Mouse (Mus musculus) neural tube, embryonic 14.5 days (tissue): ENCODE measurements around the gene Gm37240. TPM values are rescaled to one million over a fixed set of nuclear protein-coding genes. Genes with fewer than 3 reads are reported as not detected.

Experiments used
- ATAC-seq: fragments of 200-750 bp; cut with Nextera tagmentation; 2 replicates; pipeline ENCODE4 v1.8.0; 2017; ENCODE audit warnings: low read depth, mild to moderate bottlenecking, moderate TSS enrichment, moderate library complexity
- H3K27ac ChIP-seq: fragments of 300-500 bp; sonication (generic); 2 replicates; pipeline ENCODE4 v1.5.1; 2014; ENCODE audit warnings: low read depth, mild to moderate bottlenecking, control low read depth, low read length, moderate library complexity, mixed read lengths
- H3K27me3 ChIP-seq: fragments of 300-500 bp; sonication (generic); 2 replicates; pipeline ENCODE4 v1.6.1; 2014; ENCODE audit warnings: low read length; ENCODE audit not compliant: control insufficient read depth, insufficient read depth
- H3K36me3 ChIP-seq: fragments of 300-500 bp; sonication (generic); 2 replicates; pipeline ENCODE4 v1.6.1; 2014; ENCODE audit warnings: low read length, mixed read lengths; ENCODE audit not compliant: control insufficient read depth, insufficient read depth
- H3K4me1 ChIP-seq: fragments of 300-500 bp; sonication (generic); 2 replicates; pipeline ENCODE4 v1.6.1; 2014; ENCODE audit warnings: low read length; ENCODE audit not compliant: control insufficient read depth, insufficient read depth
- H3K4me2 ChIP-seq: fragments of 300-500 bp; sonication (generic); 2 replicates; pipeline ENCODE4 v1.6.1; 2014; ENCODE audit warnings: mild to moderate bottlenecking, low read depth, low read length, control low read depth
- H3K4me3 ChIP-seq: fragments of 300-500 bp; sonication (generic); 2 replicates; pipeline ENCODE4 v1.5.1; 2014; ENCODE audit warnings: low read depth, low read length, control low read depth, mixed read lengths
- H3K9ac ChIP-seq: fragments of 300-500 bp; sonication (generic); replicated peaks from 2 replicates; pipeline ENCODE4 v1.6.1; 2014; ENCODE audit warnings: low read depth, mild to moderate bottlenecking, control low read depth, low read length, mixed read lengths
- H3K9me3 ChIP-seq: fragments of 300-500 bp; sonication (generic); 2 replicates; pipeline ENCODE4 v1.6.1; 2016; ENCODE audit warnings: low read length; ENCODE audit not compliant: control insufficient read depth
- WGBS: fragments of 180-500 bp; shearing (Covaris S2); extraction: QIAGEN DNeasy Blood & Tissue Kit; methylation state at CpG from one replicate; pipeline ENCODE4 v1.1.7; 2014; 5-methylcytosine and 5-hydroxymethylcytosine counted together
- polyA plus RNA-seq: library from polyadenylated mRNA; unstranded; fragments of >200 nt; fragmentation: Nextera tagmentation; extraction: Ambion mirVana; gene quantifications from 2 replicates; pipeline ENCODE4 v1.2.1, GENCODE M21; 2014

The Gm37240 gene
- polyA plus RNA-seq, 1 experiment from 2014 or later: not detected

DNA sequence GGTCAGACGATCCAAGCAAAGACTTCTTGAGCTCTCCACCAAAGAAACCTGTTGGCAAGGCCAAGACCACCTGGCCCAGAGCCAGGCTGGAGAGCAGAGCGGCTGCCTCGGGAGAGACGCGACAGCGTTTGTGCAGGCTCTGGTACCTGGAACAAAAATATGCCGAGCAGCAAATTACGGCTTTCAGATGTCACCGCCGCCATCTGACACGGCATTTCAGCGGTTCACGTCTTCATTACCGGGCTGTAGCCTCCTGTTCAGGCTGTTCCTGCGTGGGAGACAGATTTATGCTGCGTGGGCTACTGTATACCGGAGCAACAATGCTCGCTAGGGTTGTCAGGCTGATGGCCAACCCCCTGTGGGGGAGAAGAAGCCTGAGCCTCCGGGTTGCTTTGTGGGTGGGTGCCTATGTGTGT is 700.6 kb downstream of the Gm37240 start:
- ATAC-seq: peak; percentile 59; the same call in 1 of the 2 replicates
- 0 out of 2 replicates have a peak overlapping the region, but pooled peaks have one; percentile 7 for H3K4me3 ChIP-seq

GRCm38 (mm10) chr3:85185827-85186226 is 701.5 kb downstream of the Gm37240 start:
- H3K9ac ChIP-seq: no peak overlapping the region; the same call in 1 of the 2 replicates
- no peaks in the 10 kb centered on the region for H3K27me3 ChIP-seq
- no peak overlapping the region for H3K4me3 ChIP-seq
- H3K36me3 ChIP-seq: no peaks in the 10 kb centered on the region
- H3K27ac ChIP-seq: no peak overlapping the region
- WGBS: 11% methylated on average over 12 of the region's 12 CpGs
- H3K4me2 ChIP-seq: no peak overlapping the region
- H3K9me3 ChIP-seq: no peaks in the 10 kb centered on the region
- H3K4me1 ChIP-seq: peaks cover 13% of the 10 kb centered on the region
- ATAC-seq: peak; percentile 49; the same call in 1 of the 2 replicates

More for the DNA sequence above, 700.6 kb downstream of the Gm37240 start:
- H3K4me2 ChIP-seq: peak overlapping the region; percentile 43; the same call in 1 of the 2 replicates
- H3K9ac ChIP-seq: no peak overlapping the region
- H3K27me3 ChIP-seq: no peaks in the 10 kb centered on the region
- H3K27ac ChIP-seq: peak overlapping the region; percentile 28; the same call in 1 of the 2 replicates
- no peaks in the 10 kb centered on the region for H3K36me3 ChIP-seq
- H3K9me3 ChIP-seq: no peaks in the 10 kb centered on the region
- H3K4me1 ChIP-seq: peaks cover 13% of the 10 kb centered on the region
- WGBS: 27% methylated on average over 19 of the region's 19 CpGs

GRCm38 (mm10) chr3:85184916-85185315 is 702.4 kb downstream of the Gm37240 start:
- ATAC-seq: no peak
- H3K4me3 ChIP-seq: no peak overlapping the region
- no peaks in the 10 kb centered on the region for H3K27me3 ChIP-seq
- H3K9me3 ChIP-seq: no peaks in the 10 kb centered on the region
- H3K9ac ChIP-seq: no peak overlapping the region
- H3K27ac ChIP-seq: no peak overlapping the region
- no peak overlapping the region for H3K4me2 ChIP-seq
- H3K36me3 ChIP-seq: no peaks in the 10 kb centered on the region
- peaks cover 13% of the 10 kb centered on the region for H3K4me1 ChIP-seq
- 71% methylated on average over 11 of the region's 11 CpGs for WGBS

DNA sequence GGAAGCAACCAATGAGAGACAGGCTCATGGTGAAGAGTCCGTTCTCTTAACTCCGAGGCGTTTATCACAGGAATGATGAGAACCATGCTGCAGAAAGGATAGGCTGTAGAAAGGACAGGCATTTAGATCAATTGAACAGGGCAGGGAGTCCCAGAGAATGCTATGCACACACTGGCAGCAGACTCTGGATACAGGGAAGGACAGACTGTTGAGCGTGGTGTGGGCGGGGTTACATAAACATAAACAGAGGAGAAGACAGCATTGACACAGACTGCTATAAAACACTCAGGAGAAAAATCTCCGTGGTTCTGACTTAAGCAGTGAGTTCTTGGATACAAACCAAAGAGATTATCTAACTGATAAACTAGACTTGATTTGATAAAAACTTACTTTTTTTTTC is 703.2 kb downstream of the Gm37240 start:
- 53% methylated on average over 6 of the region's 6 CpGs for WGBS
- no peaks in the 10 kb centered on the region for H3K36me3 ChIP-seq
- no peaks in the 10 kb centered on the region for H3K9me3 ChIP-seq
- no peak overlapping the region for H3K27ac ChIP-seq
- H3K4me1 ChIP-seq: peaks cover 13% of the 10 kb centered on the region
- ATAC-seq: no peak
- H3K4me3 ChIP-seq: no peak overlapping the region
- no peak overlapping the region for H3K9ac ChIP-seq
- no peak overlapping the region for H3K4me2 ChIP-seq
- no peaks in the 10 kb centered on the region for H3K27me3 ChIP-seq

GRCm38 (mm10) chr3:85176736-85177135 is 710.6 kb downstream of the Gm37240 start:
- Histone ChIP-seq H3K4me1 (no peaks in the 10 kb centered on the region), H3K36me3 (no peaks in the 10 kb centered on the region), H3K27ac (no peak overlapping the region), H3K27me3 (no peaks in the 10 kb centered on the region), H3K9me3 (no peaks in the 10 kb centered on the region), H3K4me3 (no peak overlapping the region), H3K9ac (no peak overlapping the region), H3K4me2 (no peak overlapping the region)
- WGBS: 91% methylated on average over 1 of the region's 1 CpGs
- no peak for ATAC-seq

- WGBS: 76% methylated on average over 28 of the region's 28 CpGs
- H3K9ac ChIP-seq: no peak overlapping the region
These were observed 712.5 kb downstream of the Gm37240 start for GRCm38 (mm10) chr3:85174542-85175469.

GRCm38 (mm10) chr3:85173441-85174071 is 713.8 kb downstream of the Gm37240 start:
- no peak overlapping the region for H3K9ac ChIP-seq
- H3K27ac ChIP-seq: no peak overlapping the region
- no peaks in the 10 kb centered on the region for H3K27me3 ChIP-seq
- H3K36me3 ChIP-seq: no peaks in the 10 kb centered on the region
- H3K9me3 ChIP-seq: no peaks in the 10 kb centered on the region
- no peak overlapping the region for H3K4me2 ChIP-seq
- ATAC-seq: no peak
- H3K4me1 ChIP-seq: no peaks in the 10 kb centered on the region
- 77% methylated on average over 6 of the region's 6 CpGs for WGBS
- no peak overlapping the region for H3K4me3 ChIP-seq

More at GRCm38 (mm10) chr3:85174542-85175469, 712.5 kb downstream of the Gm37240 start:
- Histone ChIP-seq H3K4me2 (no peak overlapping the region), H3K27me3 (no peaks in the 10 kb centered on the region), H3K9me3 (no peaks in the 10 kb centered on the region), H3K36me3 (no peaks in the 10 kb centered on the region), H3K4me3 (no peak overlapping the region), H3K4me1 (no peaks in the 10 kb centered on the region), H3K27ac (no peak overlapping the region)
- ATAC-seq: no peak

DNA sequence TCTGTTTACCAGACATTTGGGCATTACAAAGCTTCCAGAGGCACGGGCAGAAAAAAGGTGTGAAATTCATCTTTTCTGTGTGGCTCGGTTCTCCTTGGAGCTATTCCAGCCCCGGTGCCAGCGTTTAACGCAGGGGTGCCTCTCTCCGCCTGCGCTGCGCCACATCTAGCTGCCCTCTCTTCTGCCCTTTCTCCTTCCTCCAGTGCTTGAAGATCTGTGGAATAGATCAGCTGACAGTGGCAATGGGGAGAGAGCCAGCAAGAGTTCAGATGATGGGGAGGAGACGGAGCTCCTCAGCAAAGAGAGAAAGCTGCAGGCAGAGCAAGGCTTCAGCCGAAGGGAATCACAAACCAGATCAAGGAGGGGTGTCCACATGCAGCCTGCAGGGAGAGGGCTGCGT is 714.8 kb downstream of the Gm37240 start:
- H3K9ac ChIP-seq: no peak overlapping the region
- no peaks in the 10 kb centered on the region for H3K27me3 ChIP-seq
- no peak overlapping the region for H3K4me2 ChIP-seq
- no peaks in the 10 kb centered on the region for H3K4me1 ChIP-seq
- H3K9me3 ChIP-seq: no peaks in the 10 kb centered on the region
- ATAC-seq: no peak
- H3K4me3 ChIP-seq: no peak overlapping the region
- WGBS: 69% methylated on average over 11 of the region's 11 CpGs
- H3K36me3 ChIP-seq: no peaks in the 10 kb centered on the region
- H3K27ac ChIP-seq: no peak overlapping the region

DNA sequence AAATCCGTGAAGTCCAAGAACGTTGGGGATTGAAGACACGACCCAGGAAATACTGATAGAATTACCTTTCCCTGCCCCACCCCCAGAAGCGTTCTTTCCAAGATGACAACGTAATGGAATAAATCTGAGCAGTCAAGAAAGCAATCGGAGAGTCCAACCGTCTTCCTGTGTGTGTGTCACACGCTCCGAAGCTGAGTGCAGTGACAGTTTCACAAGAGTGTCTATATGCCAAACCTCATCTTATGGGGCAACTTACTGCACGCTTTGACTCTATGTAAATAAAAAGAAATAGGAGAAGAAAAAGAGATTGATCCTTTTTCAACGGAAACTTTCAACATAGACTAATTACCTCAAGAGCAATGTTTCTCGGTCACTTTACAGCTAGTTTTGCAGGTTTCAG is 715.2 kb downstream of the Gm37240 start:
- Histone ChIP-seq H3K9ac (no peak overlapping the region), H3K27ac (no peak overlapping the region), H3K27me3 (no peaks in the 10 kb centered on the region), H3K4me3 (no peak overlapping the region), H3K9me3 (no peaks in the 10 kb centered on the region), H3K36me3 (no peaks in the 10 kb centered on the region), H3K4me1 (no peaks in the 10 kb centered on the region), H3K4me2 (no peak overlapping the region)
- 86% methylated on average over 12 of the region's 12 CpGs for WGBS
- no peak for ATAC-seq
